Mouse (Mus musculus): ENCODE data around the gene Arhgap18.

GRCm38 (mm10) chr10:26820936-26821335, 67.7 kb downstream of the Arhgap18 start:
- TF ChIP-seq TCF12 (IDR thresholded peaks at IDR 0.05; ENCODE audit: insufficient read depth, poor library complexity, severe bottlenecking): no peak
- TF ChIP-seq POLR2AphosphoS2 (IDR thresholded peaks at IDR 0.05; ENCODE audit: insufficient read length, low read depth): no peak
